Mouse (Mus musculus) testis, adult 2 months (tissue): Measurements from ENCODE around the gene Fbxo17. TPM values are rescaled to one million over a fixed set of nuclear protein-coding genes. Genes with fewer than 3 reads are reported as not detected.

Experiments
- H3K27ac ChIP-seq: fragments of 200-500 bp; 2 replicates; pipeline ENCODE4 v1.5.1; 2012; ENCODE audit warnings: low read depth, low read length; ENCODE audit not compliant: control insufficient read depth, insufficient read depth
- H3K27me3 ChIP-seq: fragments of 200-500 bp; 2 replicates; pipeline ENCODE4 v1.6.1; 2012; ENCODE audit warnings: mild to moderate bottlenecking, low read length, moderate library complexity; ENCODE audit not compliant: control insufficient read depth, insufficient read depth
- H3K36me3 ChIP-seq: fragments of 200-500 bp; 2 replicates; pipeline ENCODE4 v1.6.1; 2012; ENCODE audit warnings: mild to moderate bottlenecking, low read length; ENCODE audit not compliant: control insufficient read depth, insufficient read depth
- H3K4me1 ChIP-seq: fragments of 200-500 bp; 2 replicates; pipeline ENCODE4 v1.6.1; 2012; ENCODE audit warnings: low read length; ENCODE audit not compliant: control insufficient read depth, insufficient read depth
- H3K4me3 ChIP-seq: fragments of 200-500 bp; 2 replicates; pipeline ENCODE4 v1.5.1; 2012; ENCODE audit warnings: low read depth, mild to moderate bottlenecking, low read length, moderate library complexity, mixed read lengths; ENCODE audit not compliant: control insufficient read depth
- CTCF ChIP-seq: fragments of 200-500 bp; IDR thresholded peaks from 2 replicates; pipeline ENCODE4 v1.5.1; 2012; ENCODE audit warnings: low read depth, mild to moderate bottlenecking, inconsistent platforms, low read length, moderate library complexity; ENCODE audit not compliant: control insufficient read depth, insufficient read depth, insufficient replicate concordance
- POLR2A ChIP-seq: fragments of 200-500 bp; IDR thresholded peaks from 2 replicates; pipeline ENCODE4 v1.6.1; 2012; ENCODE audit warnings: low read depth, mild to moderate bottlenecking, inconsistent platforms, low read length, moderate library complexity; ENCODE audit not compliant: control insufficient read depth
- polyA plus RNA-seq: library from polyadenylated mRNA; depleted of rRNA; stranded (reverse); fragments of >200 nt; gene quantifications from 2 replicates; pipeline ENCODE4 v1.2.3, GENCODE M21; 2012

Fbxo17 gene
- polyA plus RNA-seq, 1 experiment = 8.1 TPM

- Histone ChIP-seq H3K27me3 (no peaks in the 10 kb centered on the region), H3K27ac (no peak overlapping the region), H3K4me3 (no peak overlapping the region), H3K36me3 (no peaks in the 10 kb centered on the region), H3K4me1 (peaks cover 10% of the 10 kb centered on the region)
- TF ChIP-seq CTCF (no peak), POLR2A (no peak)
These were observed 33.3 kb downstream of the Fbxo17 start for GRCm38 (mm10) chr7:28749935-28750334.

DNA sequence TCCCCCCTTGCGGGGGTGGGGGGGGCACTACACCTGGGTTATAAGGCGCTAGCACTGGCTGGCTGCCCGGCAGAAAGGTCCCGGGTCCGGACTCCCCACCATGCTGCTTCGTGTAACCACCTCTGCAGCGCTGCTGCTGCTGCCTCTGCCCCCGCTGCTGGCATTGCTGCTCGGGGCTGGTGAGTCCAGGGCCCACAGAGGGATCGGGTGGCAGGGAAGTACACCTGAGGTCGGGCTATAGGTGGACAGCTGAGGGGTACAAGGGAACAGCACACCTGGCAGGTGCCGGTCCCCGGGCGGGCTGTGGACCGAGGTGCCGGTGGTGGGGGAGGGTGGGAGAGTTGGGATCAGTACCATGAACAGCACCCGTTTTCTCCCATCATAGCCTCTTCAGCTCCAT, 39.5 kb downstream of the Fbxo17 start, which contains the start of gene Ccer2:
Ccer2 (plus strand) TSS at position 96 of the 400 bp plus-strand sequence.
- no peak within 1 kb of the TSS for H3K27ac ChIP-seq
- TF ChIP-seq CTCF = no peak
- no peak for TF ChIP-seq POLR2A
- no peak within 1 kb of the TSS for H3K4me3 ChIP-seq
- H3K27me3 ChIP-seq = no peaks in the 10 kb centered on the region
- H3K4me1 ChIP-seq = peaks cover 12% of the 10 kb centered on the region
- H3K36me3 ChIP-seq = no peaks in the 10 kb centered on the region

- Histone ChIP-seq H3K36me3 (no peaks in the 10 kb centered on the region), H3K27ac (no peak overlapping the region), H3K4me3 (no peak overlapping the region), H3K4me1 (peaks cover 8% of the 10 kb centered on the region), H3K27me3 (no peaks in the 10 kb centered on the region)
- TF ChIP-seq POLR2A (no peak), CTCF (no peak)
These were observed 42.0 kb downstream of the Fbxo17 start for GRCm38 (mm10) chr7:28758623-28759022.

GRCm38 (mm10) chr7:28761907-28762306, 45.3 kb downstream of the Fbxo17 start:
- H3K27me3 ChIP-seq = no peaks in the 10 kb centered on the region
- no peak for TF ChIP-seq POLR2A
- no peak for TF ChIP-seq CTCF
- no peaks in the 10 kb centered on the region for H3K36me3 ChIP-seq
- no peak overlapping the region for H3K27ac ChIP-seq
- no peak overlapping the region for H3K4me3 ChIP-seq
- H3K4me1 ChIP-seq = no peaks in the 10 kb centered on the region

DNA sequence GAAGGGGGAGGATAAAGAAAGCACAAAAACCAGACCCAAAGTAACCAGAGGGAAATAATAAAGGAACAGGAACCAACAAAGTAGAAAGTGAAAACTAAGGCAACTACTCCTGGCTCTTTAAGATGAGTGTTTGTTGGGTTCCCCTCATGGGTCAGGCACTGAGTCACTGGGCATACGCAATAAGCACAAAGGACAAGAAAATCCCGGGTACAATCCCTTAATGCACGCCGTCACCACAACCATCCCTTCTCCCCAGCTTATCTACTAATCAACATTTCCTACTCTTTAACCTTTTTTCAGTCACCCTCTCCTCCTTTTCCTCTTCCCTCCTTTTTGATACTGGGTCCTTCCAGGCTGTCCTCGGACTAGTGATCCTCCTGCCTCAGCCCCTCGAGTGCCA, 48.6 kb downstream of the Fbxo17 start:
- H3K36me3 ChIP-seq = no peaks in the 10 kb centered on the region
- H3K4me1 ChIP-seq = peaks cover 4% of the 10 kb centered on the region
- no peak overlapping the region; the same call in 1 of the 2 replicates for H3K27ac ChIP-seq
- TF ChIP-seq POLR2A (no peak), CTCF (no peak)
- H3K27me3 ChIP-seq = no peaks in the 10 kb centered on the region
- H3K4me3 ChIP-seq = peak overlapping the region; percentile 99

- Histone ChIP-seq H3K27me3 (no peaks in the 10 kb centered on the region), H3K4me1 (peaks cover 4% of the 10 kb centered on the region), H3K27ac (peak within 1 kb of the TSS; percentile 83), H3K36me3 (no peaks in the 10 kb centered on the region), H3K4me3 (peak within 1 kb of the TSS; percentile 99)
- TF ChIP-seq CTCF = no peak
- peak; percentile 61 for TF ChIP-seq POLR2A
These were observed 49.7 kb downstream of the Fbxo17 start, which contains the start of gene Sirt2 for GRCm38 (mm10) chr7:28766173-28766879. Sirt2 (plus strand) TSS chr7:28766735.

- TF ChIP-seq CTCF = no peak
- peaks cover 4% of the 10 kb centered on the region for H3K4me1 ChIP-seq
- peak overlapping the region; percentile 56 for H3K27ac ChIP-seq
- H3K36me3 ChIP-seq = no peaks in the 10 kb centered on the region
- no peaks in the 10 kb centered on the region for H3K27me3 ChIP-seq
- peak overlapping the region; percentile 99 for H3K4me3 ChIP-seq
These were observed 50.3 kb downstream of the Fbxo17 start for GRCm38 (mm10) chr7:28766910-28767309.
